Mouse (Mus musculus): Measurements from ENCODE around the gene Mbnl1.

Gene Mbnl1

GRCm38 (mm10) chr3:60517234-60517787 is 44.7 kb downstream of the Mbnl1 start:
- DNase-seq (ENCODE audit: extremely low spot score, low spot score), result no peak

GRCm38 (mm10) chr3:60519337-60519736 is 46.7 kb downstream of the Mbnl1 start:
- DNase-seq (ENCODE audit: extremely low spot score, low spot score), result no peak

GRCm38 (mm10) chr3:60524127-60524526 is 51.5 kb downstream of the Mbnl1 start:
- no peak for DNase-seq (ENCODE audit: extremely low spot score, low spot score)

GRCm38 (mm10) chr3:60531286-60531685 is 58.7 kb downstream of the Mbnl1 start:
- no peak for DNase-seq (ENCODE audit: extremely low spot score, low spot score)

- DNase-seq (ENCODE audit: extremely low spot score, low spot score), result no peak
Measured at GRCm38 (mm10) chr3:60531826-60532225, 59.2 kb downstream of the Mbnl1 start.

GRCm38 (mm10) chr3:60535224-60535623 is 62.6 kb downstream of the Mbnl1 start:
- no peak for DNase-seq (ENCODE audit: extremely low spot score, low spot score)

GRCm38 (mm10) chr3:60537063-60537462 is 64.4 kb downstream of the Mbnl1 start:
- no peak for DNase-seq (ENCODE audit: extremely low spot score, low spot score)

- DNase-seq (ENCODE audit: extremely low spot score, low spot score), result no peak
Measured at GRCm38 (mm10) chr3:60538214-60538971, 65.8 kb downstream of the Mbnl1 start.

GRCm38 (mm10) chr3:60541121-60541520 is 68.5 kb downstream of the Mbnl1 start:
- DNase-seq (ENCODE audit: extremely low spot score, low spot score), result no peak

- DNase-seq (ENCODE audit: extremely low spot score, low spot score), result no peak
Measured at GRCm38 (mm10) chr3:60546196-60546595, 73.6 kb downstream of the Mbnl1 start.

- DNase-seq (ENCODE audit: extremely low spot score, low spot score), result no peak
Measured at GRCm38 (mm10) chr3:60546904-60547303, 74.3 kb downstream of the Mbnl1 start.

- no peak for DNase-seq (ENCODE audit: extremely low spot score, low spot score)
Measured at GRCm38 (mm10) chr3:60550492-60550891, 77.9 kb downstream of the Mbnl1 start.

GRCm38 (mm10) chr3:60551650-60552049 is 79.0 kb downstream of the Mbnl1 start:
- DNase-seq (ENCODE audit: extremely low spot score, low spot score), result no peak

- no peak for DNase-seq (ENCODE audit: extremely low spot score, low spot score)
Measured at GRCm38 (mm10) chr3:60553011-60553410, 80.4 kb downstream of the Mbnl1 start.

GRCm38 (mm10) chr3:60556596-60556995 is 84.0 kb downstream of the Mbnl1 start:
- DNase-seq (ENCODE audit: extremely low spot score, low spot score), result no peak

- DNase-seq (ENCODE audit: extremely low spot score, low spot score), result no peak
Measured at GRCm38 (mm10) chr3:60558252-60558862, 85.7 kb downstream of the Mbnl1 start.

- DNase-seq (ENCODE audit: extremely low spot score, low spot score), result no peak
Measured at GRCm38 (mm10) chr3:60559762-60560161, 87.1 kb downstream of the Mbnl1 start.

GRCm38 (mm10) chr3:60563529-60564243 is 91.1 kb downstream of the Mbnl1 start:
- DNase-seq (ENCODE audit: extremely low spot score, low spot score), result no peak

GRCm38 (mm10) chr3:60564244-60564643 is 91.6 kb downstream of the Mbnl1 start:
- DNase-seq (ENCODE audit: extremely low spot score, low spot score), result no peak

GRCm38 (mm10) chr3:60565204-60565603 is 92.6 kb downstream of the Mbnl1 start:
- no peak for DNase-seq (ENCODE audit: extremely low spot score, low spot score)

GRCm38 (mm10) chr3:60565950-60566349 is 93.3 kb downstream of the Mbnl1 start:
- no peak for DNase-seq (ENCODE audit: extremely low spot score, low spot score)

GRCm38 (mm10) chr3:60568171-60568684 is 95.6 kb downstream of the Mbnl1 start:
- no peak for DNase-seq (ENCODE audit: extremely low spot score, low spot score)

Data from neural tube, embryonic 10.5 days (tissue).